Mouse (Mus musculus) liver, adult 2 months (tissue): Measurements from ENCODE around the gene Cyp2d11. TPM values are rescaled to one million over a fixed set of nuclear protein-coding genes. Genes with fewer than 3 reads are reported as not detected.

Experiments
- DNase-seq: peaks from one replicate; pipeline ENCODE4 v3.0.0-alpha.2; 2011; ENCODE audit warnings: low read depth, low spot score; ENCODE audit errors: extremely low read depth
- H3K27ac ChIP-seq: fragments of 200-500 bp; replicated peaks from 2 replicates; pipeline ENCODE4 v1.5.1; 2012; ENCODE audit warnings: low read depth, mild to moderate bottlenecking, control low read depth, inconsistent platforms, low read length; ENCODE audit not compliant: insufficient read depth
- H3K27me3 ChIP-seq: fragments of 200-500 bp; 2 replicates; pipeline ENCODE4 v1.6.1; 2012; ENCODE audit warnings: mild to moderate bottlenecking, moderate library complexity, low read length, inconsistent platforms; ENCODE audit not compliant: control insufficient read depth, insufficient read depth
- H3K36me3 ChIP-seq: fragments of 200-500 bp; 2 replicates; pipeline ENCODE4 v1.6.1; 2012; ENCODE audit warnings: low read length, inconsistent platforms; ENCODE audit not compliant: control insufficient read depth, insufficient read depth
- H3K4me1 ChIP-seq: fragments of 200-500 bp; 2 replicates; pipeline ENCODE4 v1.6.1; 2011; ENCODE audit warnings: low read length; ENCODE audit not compliant: control insufficient read depth, insufficient read depth
- H3K4me3 ChIP-seq: fragments of 200-500 bp; 2 replicates; pipeline ENCODE4 v1.5.1; 2011; ENCODE audit warnings: low read depth, mild to moderate bottlenecking, control low read depth, low read length, moderate library complexity; ENCODE audit not compliant: insufficient read depth
- H3K79me2 ChIP-seq: fragments of 200-500 bp; 2 replicates; pipeline ENCODE4 v1.6.1; 2012; ENCODE audit warnings: inconsistent platforms, mild to moderate bottlenecking, low read length, moderate library complexity; ENCODE audit not compliant: control insufficient read depth, insufficient read depth
- H3K9ac ChIP-seq: fragments of 200-500 bp; 2 replicates; pipeline ENCODE4 v1.6.1; 2012; ENCODE audit warnings: low read depth, mild to moderate bottlenecking, control low read depth, inconsistent platforms, low read length
- CTCF ChIP-seq: fragments of 200-500 bp; IDR thresholded peaks from 2 replicates; pipeline ENCODE4 v1.5.1; 2011; ENCODE audit warnings: low read depth, low read length, control low read depth
- POLR2A ChIP-seq: fragments of 200-500 bp; IDR thresholded peaks from 2 replicates; pipeline ENCODE4 v1.6.1; 2011; ENCODE audit warnings: low read length, control low read depth; ENCODE audit not compliant: insufficient read depth; ENCODE audit errors: extremely low read depth
- WGBS: fragments of 180-500 bp; shearing (Covaris S2); methylation state at CpG from one replicate; pipeline ENCODE4 v1.1.7; 2018; 5-methylcytosine and 5-hydroxymethylcytosine counted together
- polyA plus RNA-seq: library from polyadenylated mRNA; depleted of rRNA; stranded (reverse); fragments of >200 nt; gene quantifications from 2 replicates; pipeline ENCODE4 v1.2.3, GENCODE M21; 2012; rRNA removed
- total RNA-seq: library from RNA; depleted of rRNA; stranded (reverse); fragments of >200 nt; gene quantifications from 2 replicates; pipeline ENCODE4 v1.2.3, GENCODE M21; 2014; rRNA removed

The Cyp2d11 gene
- total and polyA plus RNA-seq, 2 experiments = 0.46 to 0.91 TPM

- Histone ChIP-seq H3K36me3 (no peaks in the 10 kb centered on the region), H3K4me3 (no peak overlapping the region), H3K4me1 (peaks cover 12% of the 10 kb centered on the region), H3K79me2 (peaks cover 3% of the 10 kb centered on the region; the same call in 1 of the 2 replicates), H3K27ac (no peak overlapping the region), H3K27me3 (no peaks in the 10 kb centered on the region), H3K9ac (no peak overlapping the region)
- TF ChIP-seq CTCF (no peak), POLR2A (no peak)
- DNase-seq = no peak
- 82% methylated on average over 5 of the region's 5 CpGs for WGBS
These were observed 51.3 kb downstream of the Cyp2d11 start for GRCm38 (mm10) chr15:82342543-82342935.

GRCm38 (mm10) chr15:82341675-82342542 is 51.9 kb downstream of the Cyp2d11 start:
- H3K4me3 ChIP-seq = no peak overlapping the region
- peaks cover 6% of the 10 kb centered on the region for H3K4me1 ChIP-seq
- DNase-seq = no peak
- no peak overlapping the region for H3K9ac ChIP-seq
- H3K79me2 ChIP-seq = no peaks in the 10 kb centered on the region
- TF ChIP-seq CTCF (no peak), POLR2A (no peak)
- H3K27me3 ChIP-seq = no peaks in the 10 kb centered on the region
- no peak overlapping the region for H3K27ac ChIP-seq
- 66% methylated on average over 15 of the region's 15 CpGs for WGBS
- H3K36me3 ChIP-seq = no peaks in the 10 kb centered on the region

- no peak overlapping the region for H3K27ac ChIP-seq
- TF ChIP-seq CTCF (no peak), POLR2A (no peak)
- no peaks in the 10 kb centered on the region for H3K27me3 ChIP-seq
- H3K4me3 ChIP-seq = peak overlapping the region; percentile 51
- H3K79me2 ChIP-seq = no peaks in the 10 kb centered on the region
- no peaks in the 10 kb centered on the region for H3K36me3 ChIP-seq
- H3K4me1 ChIP-seq = peaks cover 4% of the 10 kb centered on the region; the same call in 1 of the 2 replicates
- no peak for DNase-seq
- H3K9ac ChIP-seq = peak overlapping the region; percentile 63
- WGBS = 11% methylated on average over 40 of the region's 40 CpGs
These were observed 52.8 kb downstream of the Cyp2d11 start for GRCm38 (mm10) chr15:82341036-82341501.

- no peak for TF ChIP-seq POLR2A
- no peak for TF ChIP-seq CTCF
- no peak overlapping the region for H3K27ac ChIP-seq
These were observed 53.3 kb downstream of the Cyp2d11 start for GRCm38 (mm10) chr15:82340414-82341035.

GRCm38 (mm10) chr15:82339634-82340254 is 54.1 kb downstream of the Cyp2d11 start:
- H3K36me3 ChIP-seq = no peaks in the 10 kb centered on the region
- WGBS = 77% methylated on average over 8 of the region's 8 CpGs
- H3K27ac ChIP-seq = no peak overlapping the region
- H3K9ac ChIP-seq = no peak overlapping the region
- no peaks in the 10 kb centered on the region for H3K79me2 ChIP-seq
- no peak overlapping the region for H3K4me3 ChIP-seq
- H3K4me1 ChIP-seq = peaks cover 4% of the 10 kb centered on the region; the same call in 1 of the 2 replicates
- no peak for DNase-seq
- H3K27me3 ChIP-seq = no peaks in the 10 kb centered on the region
- TF ChIP-seq POLR2A = no peak
- TF ChIP-seq CTCF = no peak

More at GRCm38 (mm10) chr15:82340414-82341035, 53.3 kb downstream of the Cyp2d11 start:
- Histone ChIP-seq H3K4me1 (peaks cover 4% of the 10 kb centered on the region; the same call in 1 of the 2 replicates), H3K9ac (peak overlapping the region; percentile 63), H3K36me3 (no peaks in the 10 kb centered on the region), H3K79me2 (no peaks in the 10 kb centered on the region), H3K27me3 (no peaks in the 10 kb centered on the region), H3K4me3 (peak overlapping the region; percentile 51; the same call in 1 of the 2 replicates)
- DNase-seq = no peak
- 55% methylated on average over 21 of the region's 21 CpGs for WGBS

Other genes starting within 250 kb of the Cyp2d11 start
- 16.5 and 25.0 TPM in 2 replicates for gene Srebf2, start 246.8 kb downstream of the Cyp2d11 start, total RNA-seq
- gene Srebf2, start 246.8 kb downstream of the Cyp2d11 start, polyA plus RNA-seq = 66.3 and 71.2 TPM in 2 replicates
- 0.09 and 0.47 TPM in 2 replicates for gene Shisa8, start 181.2 kb downstream of the Cyp2d11 start, total RNA-seq
- gene Shisa8, start 181.2 kb downstream of the Cyp2d11 start, polyA plus RNA-seq = 0.07 and 0.77 TPM in 2 replicates
- gene Tnfrsf13c, start 169.7 kb downstream of the Cyp2d11 start, total RNA-seq = 0.28 and 0.54 TPM in 2 replicates
- 0.17 and 0.34 TPM in 2 replicates for gene Tnfrsf13c, start 169.7 kb downstream of the Cyp2d11 start, polyA plus RNA-seq
- 3.0 and 3.7 TPM in 2 replicates for gene Cenpm, start 149.3 kb downstream of the Cyp2d11 start, total RNA-seq
- 11.5 and 17.4 TPM in 2 replicates for gene Cenpm, start 149.3 kb downstream of the Cyp2d11 start, polyA plus RNA-seq
- 0.18 TPM in 1 of 2 replicates, not detected in the other for gene 1500009C09Rik, start 141.6 kb downstream of the Cyp2d11 start, total RNA-seq
- not detected in 2 replicates for gene 1500009C09Rik, start 141.6 kb downstream of the Cyp2d11 start, polyA plus RNA-seq
- 0.09 and 0.13 TPM in 2 replicates for gene Sept3, start 119.1 kb downstream of the Cyp2d11 start, total RNA-seq
- gene Sept3, start 119.1 kb downstream of the Cyp2d11 start, polyA plus RNA-seq = 0.04 and 0.16 TPM in 2 replicates
- gene Wbp2nl, start 95.1 kb downstream of the Cyp2d11 start, total RNA-seq = not detected in 2 replicates
- not detected in 2 replicates for gene Wbp2nl, start 95.1 kb downstream of the Cyp2d11 start, polyA plus RNA-seq
- 29.6 and 30.1 TPM in 2 replicates for gene Naga, start 55.1 kb downstream of the Cyp2d11 start, total RNA-seq
- 61.9 and 67.0 TPM in 2 replicates for gene Naga, start 55.1 kb downstream of the Cyp2d11 start, polyA plus RNA-seq
- gene Pheta2, start 55.1 kb downstream of the Cyp2d11 start, total RNA-seq = 0.09 and 0.54 TPM in 2 replicates
- 0.10 and 0.19 TPM in 2 replicates for gene Pheta2, start 55.1 kb downstream of the Cyp2d11 start, polyA plus RNA-seq
- 137 and 141 TPM in 2 replicates for gene Smdt1, start 55.1 kb downstream of the Cyp2d11 start, total RNA-seq
- 165 and 186 TPM in 2 replicates for gene Smdt1, start 55.1 kb downstream of the Cyp2d11 start, polyA plus RNA-seq
- 931 and 1,175 TPM in 2 replicates for gene Ndufa6, start 39.7 kb downstream of the Cyp2d11 start, total RNA-seq
- gene Ndufa6, start 39.7 kb downstream of the Cyp2d11 start, polyA plus RNA-seq = 441 and 456 TPM in 2 replicates
- 83.3 and 105 TPM in 2 replicates for gene Cyp2d22, start 13.8 kb downstream of the Cyp2d11 start, total RNA-seq
- gene Cyp2d22, start 13.8 kb downstream of the Cyp2d11 start, polyA plus RNA-seq = 316 and 337 TPM in 2 replicates
- gene Cyp2d10, start 13.2 kb upstream of the Cyp2d11 start, total RNA-seq = 729 and 912 TPM in 2 replicates
- gene Cyp2d10, start 13.2 kb upstream of the Cyp2d11 start, polyA plus RNA-seq = 1,682 and 1,823 TPM in 2 replicates
- gene Cyp2d9, start 39.4 kb upstream of the Cyp2d11 start, total RNA-seq = 46.2 and 99.8 TPM in 2 replicates
- gene Cyp2d9, start 39.4 kb upstream of the Cyp2d11 start, polyA plus RNA-seq = 103 and 162 TPM in 2 replicates
- gene Cyp2d12, start 161.1 kb upstream of the Cyp2d11 start, total RNA-seq = 0.65 TPM in 1 of 2 replicates, not detected in the other
- 0.63 and 0.65 TPM in 2 replicates for gene Cyp2d12, start 161.1 kb upstream of the Cyp2d11 start, polyA plus RNA-seq
- gene Cyp2d34, start 226.9 kb upstream of the Cyp2d11 start, total RNA-seq = not detected in 2 replicates
- 0.06 and 0.17 TPM in 2 replicates for gene Cyp2d34, start 226.9 kb upstream of the Cyp2d11 start, polyA plus RNA-seq